Mouse (Mus musculus): ENCODE measurements around the gene B3gnt3.

DNA sequence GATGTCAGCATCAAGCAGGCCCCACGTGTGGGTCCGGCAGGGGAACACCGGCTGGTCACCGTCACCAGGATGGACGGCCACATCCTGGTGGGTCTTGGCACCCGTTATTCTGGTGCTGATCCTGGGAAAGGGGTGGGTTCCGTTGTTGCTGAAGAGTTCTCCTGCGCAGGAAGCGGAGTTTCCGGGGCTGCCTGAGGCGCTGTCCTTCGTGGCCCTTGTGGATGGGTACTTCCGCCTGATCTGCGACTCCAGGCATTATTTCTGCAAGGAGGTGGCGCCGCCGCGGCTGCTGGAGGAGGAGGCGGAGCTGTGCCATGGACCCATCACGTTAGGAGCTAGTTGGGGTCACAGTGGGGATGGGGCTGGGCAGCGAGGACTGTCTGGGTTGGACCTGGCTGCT, 21.1 kb downstream of the B3gnt3 start:
- TF ChIP-seq CTCF (IDR thresholded peaks at IDR 0.05; ENCODE audit: extremely low read depth, insufficient read depth, insufficient read length, insufficient replicate concordance) (no peak), POLR2A (IDR thresholded peaks at IDR 0.05; ENCODE audit: low read depth, low read length) (no peak)

All from spleen, adult 2 months (tissue).